Mouse (Mus musculus): ENCODE measurements around the gene Prrx2. TPM values are rescaled to one million over a fixed set of nuclear protein-coding genes. Genes with fewer than 3 reads are reported as not detected.
A peak's percentile ranks its signal among the peaks of the same experiment; 100 is the strongest.

Gene Prrx2
- not detected in 2 replicates for polyA plus RNA-seq (2012; ENCODE audit: insufficient read depth, insufficient read length, missing spikeins)

- Histone ChIP-seq H3K27ac (replicated peaks; ENCODE audit: low read depth, low read length) (no peak within 1 kb of the TSS), H3K4me3 (ENCODE audit: insufficient read depth, low read depth, low read length) (no peak within 1 kb of the TSS), H3K4me1 (ENCODE audit: control insufficient read depth, insufficient read depth, insufficient read length, low read length) (no peaks in the 10 kb centered on the region)
These were observed at the start of gene Prrx2 for GRCm38 (mm10) chr2:30834373-30835022. TSS of gene Prrx2 (plus strand) at chr2:30834972.

- H3K4me1 ChIP-seq (ENCODE audit: control insufficient read depth, insufficient read depth, insufficient read length, low read length) = peaks cover 8% of the 10 kb centered on the region
- no peak overlapping the region for H3K27ac ChIP-seq (replicated peaks; ENCODE audit: low read depth, low read length)
- no peak overlapping the region for H3K4me3 ChIP-seq (ENCODE audit: insufficient read depth, low read depth, low read length)
These were observed 47.3 kb upstream of the Prrx2 start for GRCm38 (mm10) chr2:30787466-30787865.

- Histone ChIP-seq H3K4me3 (ENCODE audit: insufficient read depth, low read depth, low read length) (no peak overlapping the region), H3K27ac (replicated peaks; ENCODE audit: low read depth, low read length) (no peak overlapping the region), H3K4me1 (ENCODE audit: control insufficient read depth, insufficient read depth, insufficient read length, low read length) (no peaks in the 10 kb centered on the region)
These were observed 42.7 kb upstream of the Prrx2 start for GRCm38 (mm10) chr2:30792061-30792460.

DNA sequence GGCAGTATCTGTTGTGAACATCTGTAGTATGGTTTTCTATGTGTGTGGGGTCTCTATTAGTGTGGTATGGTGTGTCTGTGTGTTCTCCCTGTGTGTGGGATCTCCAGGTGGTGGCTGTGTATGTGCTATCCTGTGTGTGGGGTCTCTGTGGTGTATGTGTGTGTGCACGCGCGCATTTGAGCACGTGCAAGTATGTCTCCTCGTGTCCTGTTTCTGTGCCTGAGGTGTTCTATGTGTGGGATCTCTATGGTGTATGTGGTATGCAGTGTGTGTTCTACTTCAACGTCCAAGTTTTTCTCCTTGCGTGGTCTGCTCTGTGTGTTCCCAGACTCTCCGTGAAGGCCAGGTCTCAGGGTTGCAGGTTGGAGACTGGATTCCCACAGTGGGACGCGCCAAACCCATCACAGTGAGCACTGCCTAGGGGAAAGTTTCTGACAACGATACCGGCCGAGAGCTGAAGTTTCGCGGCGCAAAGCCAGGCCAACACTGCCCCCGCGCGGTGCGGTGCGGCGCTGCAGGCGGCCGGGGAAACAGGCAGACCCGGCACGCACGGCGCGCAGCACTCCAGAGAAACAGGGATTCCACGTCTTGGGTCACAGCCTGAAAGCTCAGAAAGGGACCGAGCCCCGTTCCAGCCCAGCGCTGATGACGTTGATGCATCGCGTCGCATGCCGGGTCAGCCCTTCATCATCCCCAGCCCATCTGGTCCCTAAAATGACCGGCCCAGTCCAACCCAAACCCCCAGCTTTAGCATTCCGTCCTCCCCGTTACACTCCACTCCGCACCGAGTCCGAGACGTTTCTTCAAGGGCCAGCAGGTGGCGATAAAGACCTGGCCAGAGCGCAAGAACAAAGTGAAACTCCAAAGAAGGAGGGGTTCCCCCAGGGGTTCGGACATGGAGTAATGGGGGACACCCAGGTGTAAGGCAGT, 40.3 kb upstream of the Prrx2 start:
- Histone ChIP-seq H3K27ac (replicated peaks; ENCODE audit: low read depth, low read length) (peak overlapping the region; percentile 77), H3K4me3 (ENCODE audit: insufficient read depth, low read depth, low read length) (peak overlapping the region; percentile 66), H3K4me1 (ENCODE audit: control insufficient read depth, insufficient read depth, insufficient read length, low read length) (no peaks in the 10 kb centered on the region)

DNA sequence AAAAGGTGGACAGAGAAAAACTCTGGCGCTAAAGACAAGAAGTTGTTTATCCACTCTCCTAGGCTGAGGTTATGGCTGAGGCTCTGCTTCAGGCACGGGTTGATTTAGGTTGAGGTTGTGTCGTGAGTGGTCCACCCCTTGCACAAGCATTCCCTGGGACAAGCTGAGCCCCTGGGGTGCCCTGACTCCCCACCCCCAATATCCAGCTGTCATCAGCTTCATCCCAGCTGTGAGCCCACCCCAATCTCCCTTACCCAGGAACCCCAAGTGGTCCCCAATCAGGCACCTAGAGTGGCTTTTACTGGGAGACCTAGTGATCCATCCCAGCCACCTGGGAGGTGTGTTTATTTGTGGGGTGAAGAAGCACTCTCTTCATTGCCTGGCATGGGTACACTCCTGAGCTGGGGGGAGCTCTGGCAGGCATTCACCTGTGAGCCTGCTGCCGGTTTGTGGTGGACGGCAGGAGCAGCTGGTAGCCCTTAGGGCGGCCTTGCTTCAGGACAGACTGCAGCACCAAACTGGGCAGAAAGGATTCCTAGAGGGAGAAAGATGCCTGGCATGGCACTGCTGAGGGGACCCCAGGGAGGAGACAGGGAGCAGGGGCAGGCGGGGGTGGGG, 39.4 kb upstream of the Prrx2 start:
- no peak overlapping the region for H3K4me3 ChIP-seq (ENCODE audit: insufficient read depth, low read depth, low read length)
- no peak overlapping the region for H3K27ac ChIP-seq (replicated peaks; ENCODE audit: low read depth, low read length)
- H3K4me1 ChIP-seq (ENCODE audit: control insufficient read depth, insufficient read depth, insufficient read length, low read length) = no peaks in the 10 kb centered on the region

DNA sequence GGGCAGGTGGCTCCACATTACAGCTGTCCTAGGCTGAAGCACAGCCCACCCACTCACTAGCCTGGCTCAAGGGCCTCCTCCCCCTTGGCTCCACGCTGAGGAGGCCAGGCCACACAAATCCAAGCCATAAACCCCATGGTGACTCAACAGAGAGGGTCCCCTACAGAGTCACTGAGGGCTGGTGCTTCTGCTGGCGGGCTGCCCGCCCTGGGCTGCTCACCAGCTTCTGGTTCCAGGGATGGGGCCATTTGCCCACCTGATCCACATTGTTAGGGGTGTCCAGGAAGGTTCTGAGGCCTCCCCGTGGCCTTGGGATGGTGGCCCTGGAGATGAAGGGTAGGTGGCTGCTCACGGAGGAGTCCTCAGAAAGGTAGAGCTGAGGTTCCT, 38.9 kb upstream of the Prrx2 start:
- H3K4me3 ChIP-seq (ENCODE audit: insufficient read depth, low read depth, low read length) = no peak overlapping the region
- H3K4me1 ChIP-seq (ENCODE audit: control insufficient read depth, insufficient read depth, insufficient read length, low read length) = no peaks in the 10 kb centered on the region
- H3K27ac ChIP-seq (replicated peaks; ENCODE audit: low read depth, low read length) = no peak overlapping the region

GRCm38 (mm10) chr2:30796382-30796781, 38.4 kb upstream of the Prrx2 start:
- H3K4me3 ChIP-seq (ENCODE audit: insufficient read depth, low read depth, low read length) = no peak overlapping the region
- H3K27ac ChIP-seq (replicated peaks; ENCODE audit: low read depth, low read length) = no peak overlapping the region
- no peaks in the 10 kb centered on the region for H3K4me1 ChIP-seq (ENCODE audit: control insufficient read depth, insufficient read depth, insufficient read length, low read length)

- no peak overlapping the region for H3K27ac ChIP-seq (replicated peaks; ENCODE audit: low read depth, low read length)
- no peak overlapping the region for H3K4me3 ChIP-seq (ENCODE audit: insufficient read depth, low read depth, low read length)
- 0 out of 2 replicates have a peak, but pooled peaks cover 3% of the 10 kb centered on the region for H3K4me1 ChIP-seq (ENCODE audit: control insufficient read depth, insufficient read depth, insufficient read length, low read length)
These were observed 35.3 kb upstream of the Prrx2 start for GRCm38 (mm10) chr2:30799456-30799855.

GRCm38 (mm10) chr2:30800671-30801066, 34.1 kb upstream of the Prrx2 start:
- 0 out of 2 replicates have a peak overlapping the region, but pooled peaks have one; percentile 61 for H3K4me3 ChIP-seq (ENCODE audit: insufficient read depth, low read depth, low read length)
- H3K27ac ChIP-seq (replicated peaks; ENCODE audit: low read depth, low read length) = no peak overlapping the region
- H3K4me1 ChIP-seq (ENCODE audit: control insufficient read depth, insufficient read depth, insufficient read length, low read length) = 0 out of 2 replicates have a peak, but pooled peaks cover 3% of the 10 kb centered on the region

GRCm38 (mm10) chr2:30801067-30801852, 33.5 kb upstream of the Prrx2 start:
- Histone ChIP-seq H3K4me3 (ENCODE audit: insufficient read depth, low read depth, low read length) (peak overlapping the region; percentile 61), H3K27ac (replicated peaks; ENCODE audit: low read depth, low read length) (no peak overlapping the region), H3K4me1 (ENCODE audit: control insufficient read depth, insufficient read depth, insufficient read length, low read length) (0 out of 2 replicates have a peak, but pooled peaks cover 3% of the 10 kb centered on the region)

- no peak within 1 kb of the TSS for H3K27ac ChIP-seq (replicated peaks; ENCODE audit: low read depth, low read length)
- H3K4me1 ChIP-seq (ENCODE audit: control insufficient read depth, insufficient read depth, insufficient read length, low read length) = peaks cover 7% of the 10 kb centered on the region
- H3K4me3 ChIP-seq (ENCODE audit: insufficient read depth, low read depth, low read length) = no peak within 1 kb of the TSS
These were observed 31.2 kb upstream of the Prrx2 start, which contains the start of gene 1700001O22Rik for GRCm38 (mm10) chr2:30803604-30804003. TSS of gene 1700001O22Rik (minus strand) at chr2:30803661.

DNA sequence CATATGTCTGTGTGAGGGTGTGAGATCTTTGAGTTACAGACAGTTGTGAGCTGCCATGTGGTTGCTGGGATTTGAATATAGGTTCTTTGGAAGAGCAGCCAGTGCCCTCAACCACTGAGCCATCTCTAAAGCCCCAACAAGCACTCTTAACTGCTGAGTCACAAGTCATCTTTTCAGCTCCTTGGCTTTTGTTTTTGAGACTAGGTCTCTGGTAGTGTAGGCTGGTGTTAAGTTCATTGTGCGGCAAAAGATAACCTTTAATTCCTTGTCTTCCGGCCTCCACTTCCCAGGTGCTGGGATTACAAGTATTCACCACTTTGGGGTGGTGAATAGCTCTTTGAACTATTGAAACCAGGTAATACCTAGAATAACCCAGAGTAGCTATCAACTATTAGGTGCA, 28.8 kb upstream of the Prrx2 start:
- no peak overlapping the region for H3K27ac ChIP-seq (replicated peaks; ENCODE audit: low read depth, low read length)
- peaks cover 10% of the 10 kb centered on the region for H3K4me1 ChIP-seq (ENCODE audit: control insufficient read depth, insufficient read depth, insufficient read length, low read length)
- no peak overlapping the region for H3K4me3 ChIP-seq (ENCODE audit: insufficient read depth, low read depth, low read length)

DNA sequence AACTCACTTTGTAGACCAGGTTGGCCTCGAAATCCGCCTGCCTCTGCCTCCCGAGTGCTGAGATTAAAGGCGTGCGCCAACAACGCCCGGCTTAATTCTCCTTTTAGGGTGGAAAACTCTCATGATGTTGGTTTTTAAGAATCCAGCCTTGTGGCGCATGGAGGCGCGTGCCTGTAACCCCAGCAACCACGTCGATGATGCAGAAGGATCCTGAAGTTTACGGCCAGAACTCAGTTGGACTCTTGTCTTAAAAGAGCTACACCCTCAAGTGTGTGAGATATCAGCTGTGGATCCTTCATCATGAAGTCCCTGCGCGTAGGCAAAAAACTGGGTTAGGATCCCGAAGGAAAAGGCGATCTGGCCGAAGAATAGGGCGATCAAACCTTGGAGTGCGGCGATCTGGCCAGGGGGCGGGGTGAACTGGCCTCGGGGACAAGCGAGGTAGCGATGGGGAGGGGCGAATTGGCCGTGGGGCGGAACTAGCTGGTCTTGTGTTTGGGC, 27.6 kb upstream of the Prrx2 start:
- no peak overlapping the region for H3K27ac ChIP-seq (replicated peaks; ENCODE audit: low read depth, low read length)
- peak overlapping the region; percentile 62 for H3K4me3 ChIP-seq (ENCODE audit: insufficient read depth, low read depth, low read length)
- H3K4me1 ChIP-seq (ENCODE audit: control insufficient read depth, insufficient read depth, insufficient read length, low read length) = peaks cover 7% of the 10 kb centered on the region

DNA sequence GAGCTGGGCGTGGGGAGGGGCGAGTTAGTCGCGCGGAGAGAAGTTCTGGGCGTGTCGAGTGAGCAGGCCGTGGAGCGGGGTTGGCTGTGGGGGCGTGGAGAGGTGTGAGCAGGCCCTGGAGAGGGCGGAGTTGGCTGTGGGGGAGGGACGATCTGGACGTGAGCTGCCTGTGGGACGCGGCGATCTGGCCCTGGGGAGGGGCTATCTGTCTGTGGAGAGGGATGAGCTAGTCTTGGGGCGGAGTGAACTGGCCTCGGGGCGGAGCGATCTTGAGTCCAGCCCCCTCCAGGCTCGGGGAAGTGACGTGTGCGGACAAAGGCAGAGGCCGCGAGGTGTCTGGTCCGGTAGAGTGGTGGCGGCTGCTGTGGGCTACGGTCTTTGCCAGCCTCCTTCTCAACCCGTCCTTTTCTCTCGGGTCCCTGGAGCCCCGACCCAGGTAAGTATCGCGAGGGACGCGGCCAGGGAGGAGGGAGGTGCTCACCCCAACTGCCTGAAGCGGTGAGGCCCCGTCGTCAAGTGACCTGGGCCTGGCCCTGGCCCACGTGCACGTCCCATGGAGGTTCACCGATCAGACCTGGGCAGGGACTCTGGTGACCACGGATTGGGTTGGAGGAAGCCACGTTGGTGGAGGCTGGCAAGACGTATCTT, 27.0 kb upstream of the Prrx2 start, which contains the start of gene Ntmt1:
Ntmt1 (plus strand) TSS at position 179 of the 648 bp plus-strand sequence.
- peak within 1 kb of the TSS; percentile 61 for H3K27ac ChIP-seq (replicated peaks; ENCODE audit: low read depth, low read length)

More for the DNA sequence above, 27.0 kb upstream of the Prrx2 start, which contains the start of gene Ntmt1:
- Histone ChIP-seq H3K4me1 (ENCODE audit: control insufficient read depth, insufficient read depth, insufficient read length, low read length) (peaks cover 7% of the 10 kb centered on the region), H3K4me3 (ENCODE audit: insufficient read depth, low read depth, low read length) (peak within 1 kb of the TSS; percentile 74)

Measured in brown adipose tissue, adult 24 weeks (tissue).